Mouse (Mus musculus): ENCODE data around the gene Sorcs2. TPM values are rescaled to one million over a fixed set of nuclear protein-coding genes. Genes with fewer than 3 reads are reported as not detected.
A peak's percentile ranks its signal among the peaks of the same experiment; 100 is the strongest.

The Sorcs2 gene
- polyA plus RNA-seq, 1 experiment from 2014 or later: 21.8 TPM

GRCm38 (mm10) chr5:36324140-36324572, 73.8 kb downstream of the Sorcs2 start:
- 26% methylated on average over 9 of the region's 9 CpGs for WGBS
- ATAC-seq (ENCODE audit: low read depth): peak; percentile 79

DNA sequence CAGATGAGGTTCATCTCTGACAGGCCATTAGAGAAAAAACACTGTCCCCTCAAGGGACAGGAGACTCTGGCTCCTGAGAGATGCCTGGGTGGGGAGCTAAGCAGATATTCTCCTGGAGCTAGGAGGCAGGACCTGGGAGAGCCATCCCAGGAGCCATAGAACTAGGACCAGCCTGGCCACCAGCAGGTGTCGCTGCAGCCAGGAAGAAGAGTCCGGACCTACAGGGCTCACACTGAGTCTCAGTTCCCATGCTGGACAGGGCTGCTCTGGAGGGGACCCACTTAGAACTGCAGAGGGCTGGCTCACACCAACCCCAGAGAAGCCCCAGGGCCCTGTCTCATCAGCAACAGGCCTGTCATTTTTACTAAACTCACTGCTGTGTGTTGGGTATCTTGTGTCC, 74.4 kb downstream of the Sorcs2 start:
- ATAC-seq (ENCODE audit: low read depth): peak; percentile 86
- H3K4me1 ChIP-seq (replicated peaks; ENCODE audit: control insufficient read depth, insufficient read depth, low read length): peaks cover 44% of the 10 kb centered on the region
- H3K27me3 ChIP-seq (ENCODE audit: control insufficient read depth, insufficient read depth, low read depth, low read length): no peaks in the 10 kb centered on the region
- WGBS: 0% methylated on average over 2 of the region's 2 CpGs
- H3K9me3 ChIP-seq (ENCODE audit: control insufficient read depth, low read length): no peaks in the 10 kb centered on the region
- H3K9ac ChIP-seq (ENCODE audit: low read length): no peak overlapping the region
- H3K36me3 ChIP-seq (ENCODE audit: control insufficient read depth, insufficient read depth, low read length): no peaks in the 10 kb centered on the region
- 0 out of 2 replicates have a peak overlapping the region, but pooled peaks have one; percentile 11 for H3K4me2 ChIP-seq (ENCODE audit: low read depth, low read length)
- peak overlapping the region; percentile 71 for H3K27ac ChIP-seq (ENCODE audit: low read length)
- no peak overlapping the region for H3K4me3 ChIP-seq (ENCODE audit: low read length)

More at GRCm38 (mm10) chr5:36324140-36324572, 73.8 kb downstream of the Sorcs2 start:
- Histone ChIP-seq H3K9ac (ENCODE audit: low read length) (peak overlapping the region; percentile 1; the same call in 1 of the 2 replicates), H3K36me3 (ENCODE audit: control insufficient read depth, insufficient read depth, low read length) (no peaks in the 10 kb centered on the region), H3K4me2 (ENCODE audit: low read depth, low read length) (0 out of 2 replicates have a peak overlapping the region, but pooled peaks have one; percentile 11), H3K4me1 (replicated peaks; ENCODE audit: control insufficient read depth, insufficient read depth, low read length) (peaks cover 44% of the 10 kb centered on the region), H3K4me3 (ENCODE audit: low read length) (no peak overlapping the region), H3K27ac (ENCODE audit: low read length) (peak overlapping the region; percentile 71), H3K9me3 (ENCODE audit: control insufficient read depth, low read length) (no peaks in the 10 kb centered on the region), H3K27me3 (ENCODE audit: control insufficient read depth, insufficient read depth, low read depth, low read length) (no peaks in the 10 kb centered on the region)

DNA sequence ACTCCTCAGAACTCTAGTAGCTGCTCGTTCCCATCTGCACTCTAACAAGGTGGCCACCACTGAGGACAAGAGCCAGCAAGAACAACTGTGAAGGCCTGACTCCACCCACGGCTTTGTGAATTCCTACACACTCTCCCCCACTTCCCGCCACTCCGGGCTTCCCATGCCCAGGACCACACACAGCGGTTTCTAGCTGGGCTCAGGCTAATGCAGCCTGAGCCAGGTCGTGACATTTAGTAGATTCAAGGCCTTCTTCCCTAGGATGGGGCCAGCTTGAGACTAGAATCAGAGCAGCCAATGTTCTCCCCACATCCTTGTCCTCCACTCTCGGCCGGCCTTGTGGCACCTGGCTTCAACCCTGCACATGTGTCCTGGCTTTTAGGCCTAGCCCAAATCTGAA, 76.4 kb downstream of the Sorcs2 start:
- H3K4me1 ChIP-seq (replicated peaks; ENCODE audit: control insufficient read depth, insufficient read depth, low read length): peaks cover 44% of the 10 kb centered on the region

GRCm38 (mm10) chr5:36320667-36321066, 77.3 kb downstream of the Sorcs2 start:
- no peak overlapping the region; the same call in 1 of the 2 replicates for H3K9ac ChIP-seq (ENCODE audit: low read length)
- 70% methylated on average over 8 of the region's 8 CpGs for WGBS
- H3K9me3 ChIP-seq (ENCODE audit: control insufficient read depth, low read length): no peaks in the 10 kb centered on the region
- no peaks in the 10 kb centered on the region for H3K27me3 ChIP-seq (ENCODE audit: control insufficient read depth, insufficient read depth, low read depth, low read length)
- peak; percentile 41 for ATAC-seq (ENCODE audit: low read depth)
- H3K4me2 ChIP-seq (ENCODE audit: low read depth, low read length): peak overlapping the region; percentile 20; the same call in 1 of the 2 replicates
- H3K36me3 ChIP-seq (ENCODE audit: control insufficient read depth, insufficient read depth, low read length): no peaks in the 10 kb centered on the region
- H3K4me3 ChIP-seq (ENCODE audit: low read length): no peak overlapping the region
- peak overlapping the region; percentile 59 for H3K27ac ChIP-seq (ENCODE audit: low read length)
- H3K4me1 ChIP-seq (replicated peaks; ENCODE audit: control insufficient read depth, insufficient read depth, low read length): peaks cover 46% of the 10 kb centered on the region

More for the DNA sequence above, 76.4 kb downstream of the Sorcs2 start:
- Histone ChIP-seq H3K4me3 (ENCODE audit: low read length) (no peak overlapping the region), H3K36me3 (ENCODE audit: control insufficient read depth, insufficient read depth, low read length) (no peaks in the 10 kb centered on the region), H3K4me2 (ENCODE audit: low read depth, low read length) (0 out of 2 replicates have a peak overlapping the region, but pooled peaks have one; percentile 20), H3K9ac (ENCODE audit: low read length) (0 out of 2 replicates have a peak overlapping the region, but pooled peaks have one; percentile 32), H3K27ac (ENCODE audit: low read length) (peak overlapping the region; percentile 59), H3K27me3 (ENCODE audit: control insufficient read depth, insufficient read depth, low read depth, low read length) (no peaks in the 10 kb centered on the region), H3K9me3 (ENCODE audit: control insufficient read depth, low read length) (no peaks in the 10 kb centered on the region)
- WGBS: 21% methylated on average over 8 of the region's 8 CpGs
- ATAC-seq (ENCODE audit: low read depth): peak; percentile 54; the same call in 1 of the 2 replicates

DNA sequence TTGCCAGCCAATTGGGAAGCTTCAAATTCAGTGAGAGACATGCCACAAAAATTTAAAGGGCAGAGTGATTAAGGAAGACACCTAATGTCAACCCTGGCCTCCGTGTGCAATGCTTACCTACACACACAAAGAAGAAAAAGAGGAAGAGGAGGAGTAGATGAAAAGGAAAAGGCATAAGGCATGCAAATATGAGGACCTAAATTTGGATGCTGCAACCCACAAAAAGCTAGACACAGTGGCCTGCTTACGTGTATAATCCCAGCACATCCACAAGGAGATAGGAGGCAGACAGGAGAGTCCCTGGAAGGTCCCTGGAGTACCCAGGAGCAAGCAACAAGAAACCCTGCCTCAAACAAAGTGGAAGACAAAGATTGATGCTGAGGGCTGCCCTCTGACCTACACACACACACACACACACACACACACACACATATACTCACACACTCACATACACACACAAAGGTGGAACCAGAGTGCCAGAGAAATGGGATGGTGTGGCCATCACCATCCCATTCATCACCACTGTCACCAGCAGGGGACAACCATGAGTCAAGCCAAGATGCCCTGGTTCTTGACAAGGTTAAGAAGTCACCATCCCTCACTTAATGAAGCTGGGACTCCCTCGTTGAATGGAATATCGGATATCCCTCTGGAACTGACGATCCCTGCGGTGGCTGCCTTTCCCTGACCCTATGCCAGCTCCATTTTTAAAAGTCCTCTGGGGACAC, 80.1 kb downstream of the Sorcs2 start:
- 54% methylated on average over 6 of the region's 6 CpGs for WGBS
- Histone ChIP-seq H3K4me2 (ENCODE audit: low read depth, low read length) (no peak overlapping the region), H3K27ac (ENCODE audit: low read length) (no peak overlapping the region), H3K9me3 (ENCODE audit: control insufficient read depth, low read length) (no peaks in the 10 kb centered on the region), H3K4me1 (replicated peaks; ENCODE audit: control insufficient read depth, insufficient read depth, low read length) (peaks cover 54% of the 10 kb centered on the region), H3K4me3 (ENCODE audit: low read length) (no peak overlapping the region), H3K36me3 (ENCODE audit: control insufficient read depth, insufficient read depth, low read length) (no peaks in the 10 kb centered on the region), H3K9ac (ENCODE audit: low read length) (no peak overlapping the region), H3K27me3 (ENCODE audit: control insufficient read depth, insufficient read depth, low read depth, low read length) (no peaks in the 10 kb centered on the region)
- ATAC-seq (ENCODE audit: low read depth): no peak

DNA sequence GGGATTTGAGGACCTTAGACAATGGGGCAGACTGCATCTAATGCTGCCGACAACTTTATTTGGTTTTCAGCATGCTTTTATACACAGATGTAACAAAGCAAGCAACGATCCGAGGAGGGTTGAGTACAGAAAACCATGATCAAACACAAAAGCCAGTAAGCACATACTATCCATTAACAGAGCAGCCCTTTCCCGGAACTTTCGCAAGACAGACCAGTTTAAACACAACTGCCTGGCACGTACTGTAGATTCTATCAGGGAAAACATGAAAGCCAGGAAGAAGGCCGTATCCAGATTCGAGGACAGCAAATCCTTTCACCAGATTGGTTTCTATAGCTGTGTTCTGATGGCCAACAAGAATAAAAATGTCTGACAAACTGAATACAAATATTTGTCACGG, 82.8 kb downstream of the Sorcs2 start:
- 51% methylated on average over 9 of the region's 9 CpGs for WGBS
- Histone ChIP-seq H3K4me3 (ENCODE audit: low read length) (no peak overlapping the region), H3K9me3 (ENCODE audit: control insufficient read depth, low read length) (no peaks in the 10 kb centered on the region), H3K4me1 (replicated peaks; ENCODE audit: control insufficient read depth, insufficient read depth, low read length) (peaks cover 33% of the 10 kb centered on the region), H3K36me3 (ENCODE audit: control insufficient read depth, insufficient read depth, low read length) (no peaks in the 10 kb centered on the region), H3K27me3 (ENCODE audit: control insufficient read depth, insufficient read depth, low read depth, low read length) (no peaks in the 10 kb centered on the region), H3K4me2 (ENCODE audit: low read depth, low read length) (no peak overlapping the region), H3K27ac (ENCODE audit: low read length) (peak overlapping the region; percentile 59), H3K9ac (ENCODE audit: low read length) (no peak overlapping the region)
- ATAC-seq (ENCODE audit: low read depth): no peak

DNA sequence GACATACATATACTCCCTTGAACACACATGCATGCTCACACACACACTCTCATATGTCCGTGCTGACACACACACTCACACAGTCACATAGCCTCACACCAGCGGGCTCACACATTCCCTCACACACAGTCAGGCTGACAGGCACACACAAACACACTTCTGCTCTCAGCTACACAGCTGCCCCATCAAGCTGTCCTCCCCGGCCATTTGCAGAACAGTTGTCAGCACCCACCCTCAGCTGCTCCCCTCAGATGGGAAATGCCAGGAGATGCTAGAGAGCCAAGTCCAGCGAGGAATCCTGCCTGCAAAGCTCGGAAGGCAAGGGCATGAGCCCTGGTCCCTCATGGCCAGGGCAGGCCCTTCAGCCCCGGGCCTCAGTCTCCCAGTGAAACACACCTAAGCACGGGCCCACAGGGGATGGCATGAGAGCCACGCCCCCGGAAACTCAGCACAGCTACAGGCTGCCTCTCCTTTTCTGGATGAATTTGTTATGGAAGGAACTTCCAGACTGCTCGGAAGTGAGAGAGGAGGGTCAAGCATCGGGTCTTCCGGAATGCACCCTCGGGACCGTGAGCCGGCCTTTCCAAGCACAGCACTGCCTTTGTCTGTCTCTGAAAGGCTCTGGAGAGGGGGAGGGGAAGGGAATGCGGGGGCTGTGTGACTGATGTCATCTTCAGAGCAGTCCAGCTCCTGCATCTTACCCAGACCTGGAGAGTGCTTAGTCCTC, 84.4 kb downstream of the Sorcs2 start:
- Histone ChIP-seq H3K9ac (ENCODE audit: low read length) (peak overlapping the region; percentile 19), H3K4me2 (ENCODE audit: low read depth, low read length) (peak overlapping the region; percentile 15; the same call in 1 of the 2 replicates), H3K36me3 (ENCODE audit: control insufficient read depth, insufficient read depth, low read length) (no peaks in the 10 kb centered on the region), H3K27me3 (ENCODE audit: control insufficient read depth, insufficient read depth, low read depth, low read length) (no peaks in the 10 kb centered on the region), H3K4me1 (replicated peaks; ENCODE audit: control insufficient read depth, insufficient read depth, low read length) (peaks cover 28% of the 10 kb centered on the region), H3K27ac (ENCODE audit: low read length) (peak overlapping the region; percentile 40), H3K9me3 (ENCODE audit: control insufficient read depth, low read length) (no peaks in the 10 kb centered on the region), H3K4me3 (ENCODE audit: low read length) (no peak overlapping the region)
- 13% methylated on average over 16 of the region's 16 CpGs for WGBS
- ATAC-seq (ENCODE audit: low read depth): peak; percentile 81

- ATAC-seq (ENCODE audit: low read depth): no peak
- Histone ChIP-seq H3K27ac (ENCODE audit: low read length) (peak overlapping the region; percentile 40), H3K9ac (ENCODE audit: low read length) (peak overlapping the region; percentile 19; the same call in 1 of the 2 replicates)
Observed at GRCm38 (mm10) chr5:36312926-36313325, 85.0 kb downstream of the Sorcs2 start.

More at GRCm38 (mm10) chr5:36312926-36313325, 85.0 kb downstream of the Sorcs2 start:
- Histone ChIP-seq H3K4me2 (ENCODE audit: low read depth, low read length) (no peak overlapping the region; the same call in 1 of the 2 replicates), H3K27me3 (ENCODE audit: control insufficient read depth, insufficient read depth, low read depth, low read length) (no peaks in the 10 kb centered on the region), H3K36me3 (ENCODE audit: control insufficient read depth, insufficient read depth, low read length) (no peaks in the 10 kb centered on the region), H3K4me3 (ENCODE audit: low read length) (no peak overlapping the region), H3K4me1 (replicated peaks; ENCODE audit: control insufficient read depth, insufficient read depth, low read length) (peaks cover 28% of the 10 kb centered on the region), H3K9me3 (ENCODE audit: control insufficient read depth, low read length) (no peaks in the 10 kb centered on the region)
- 30% methylated on average over 6 of the region's 6 CpGs for WGBS
